Mouse (Mus musculus): Measurements from ENCODE around the gene Wdr66.
"Not testable (repeated sequence)": the region's sequence is repeated elsewhere in the genome, so short reads cannot be mapped to it uniquely, and the experiment has no call there.

Gene Wdr66

GRCm38 (mm10) chr5:123251834-123252233 lies at the start of gene Wdr66:
TSS of gene Wdr66 (plus strand) at chr5:123252102.
- in situ Hi-C loops (cut with MboI; ENCODE audit: low sequenced_read_pairs), result no loop called here

GRCm38 (mm10) chr5:123202771-123203170 lies 49.1 kb upstream of the Wdr66 start:
- in situ Hi-C loops (cut with MboI; ENCODE audit: low sequenced_read_pairs), result not testable (repeated sequence)

- in situ Hi-C loops (cut with MboI; ENCODE audit: low sequenced_read_pairs), result not testable (repeated sequence)
These were observed 48.3 kb upstream of the Wdr66 start for GRCm38 (mm10) chr5:123203591-123203990.

GRCm38 (mm10) chr5:123222346-123223050 lies 29.4 kb upstream of the Wdr66 start:
- in situ Hi-C loops (cut with MboI; ENCODE audit: low sequenced_read_pairs), result not testable (repeated sequence)

GRCm38 (mm10) chr5:123223051-123223410 lies 28.9 kb upstream of the Wdr66 start:
- in situ Hi-C loops (cut with MboI; ENCODE audit: low sequenced_read_pairs), result no loop called here

- in situ Hi-C loops (cut with MboI; ENCODE audit: low sequenced_read_pairs), result not testable (repeated sequence)
These were observed 28.0 kb upstream of the Wdr66 start for GRCm38 (mm10) chr5:123223861-123224260.

GRCm38 (mm10) chr5:123226851-123227250 lies 25.1 kb upstream of the Wdr66 start:
- in situ Hi-C loops (cut with MboI; ENCODE audit: low sequenced_read_pairs), result no loop called here

- in situ Hi-C loops (cut with MboI; ENCODE audit: low sequenced_read_pairs), result no loop called here
These were observed 24.0 kb upstream of the Wdr66 start for GRCm38 (mm10) chr5:123227762-123228523.

GRCm38 (mm10) chr5:123228524-123228922 lies 23.4 kb upstream of the Wdr66 start:
- in situ Hi-C loops (cut with MboI; ENCODE audit: low sequenced_read_pairs), result no loop called here

GRCm38 (mm10) chr5:123229296-123229695 lies 22.6 kb upstream of the Wdr66 start:
- in situ Hi-C loops (cut with MboI; ENCODE audit: low sequenced_read_pairs), result no loop called here

- in situ Hi-C loops (cut with MboI; ENCODE audit: low sequenced_read_pairs), result no loop called here
These were observed 19.7 kb upstream of the Wdr66 start for GRCm38 (mm10) chr5:123232180-123232579.

GRCm38 (mm10) chr5:123235731-123236130 lies 16.2 kb upstream of the Wdr66 start:
- in situ Hi-C loops (cut with MboI; ENCODE audit: low sequenced_read_pairs), result no loop called here

- in situ Hi-C loops (cut with MboI; ENCODE audit: low sequenced_read_pairs), result no loop called here
These were observed 15.5 kb upstream of the Wdr66 start for GRCm38 (mm10) chr5:123236426-123236825.

- in situ Hi-C loops (cut with MboI; ENCODE audit: low sequenced_read_pairs), result no loop called here
These were observed 12.4 kb upstream of the Wdr66 start for GRCm38 (mm10) chr5:123239501-123239900.

GRCm38 (mm10) chr5:123245518-123245917 lies 6.4 kb upstream of the Wdr66 start:
- in situ Hi-C loops (cut with MboI; ENCODE audit: low sequenced_read_pairs), result no loop called here

GRCm38 (mm10) chr5:123251390-123251789 lies 512 bp upstream of the Wdr66 start:
- in situ Hi-C loops (cut with MboI; ENCODE audit: low sequenced_read_pairs), result no loop called here

GRCm38 (mm10) chr5:123256841-123257755 lies 5.2 kb downstream of the Wdr66 start:
- in situ Hi-C loops (cut with MboI; ENCODE audit: low sequenced_read_pairs), result no loop called here

GRCm38 (mm10) chr5:123258990-123259389 lies 7.1 kb downstream of the Wdr66 start:
- in situ Hi-C loops (cut with MboI; ENCODE audit: low sequenced_read_pairs), result no loop called here

GRCm38 (mm10) chr5:123260698-123261097 lies 8.8 kb downstream of the Wdr66 start:
- in situ Hi-C loops (cut with MboI; ENCODE audit: low sequenced_read_pairs), result no loop called here

- in situ Hi-C loops (cut with MboI; ENCODE audit: low sequenced_read_pairs), result no loop called here
These were observed 15.0 kb downstream of the Wdr66 start for GRCm38 (mm10) chr5:123266909-123267308.
